Mouse (Mus musculus): ENCODE results near the gene Opn4. TPM values are rescaled to one million over a fixed set of nuclear protein-coding genes. Genes with fewer than 3 reads are reported as not detected.

Gene Opn4
- polyA plus RNA-seq, 1 experiment from 2014 or later = not detected

DNA sequence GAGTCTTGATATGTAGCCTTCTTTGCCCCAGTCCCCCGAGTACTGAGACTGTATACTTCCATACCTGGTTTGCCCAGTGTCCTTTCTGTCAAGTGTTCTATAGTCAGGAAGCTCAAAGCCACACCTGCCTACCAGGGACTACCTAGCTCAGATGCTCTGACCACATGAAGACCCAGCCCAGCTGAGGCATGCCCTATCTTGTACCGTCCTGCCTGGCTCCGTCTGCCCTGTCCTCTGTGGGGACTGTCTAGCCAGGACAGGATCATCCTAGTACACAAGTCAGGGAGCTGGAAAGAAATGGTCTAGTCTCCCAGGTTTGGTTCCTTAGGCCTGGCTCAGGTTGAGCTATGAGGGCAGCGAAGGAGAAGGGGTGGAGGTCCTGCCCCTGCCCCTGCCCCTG lies 31.3 kb downstream of the Opn4 start:
- no peaks in the 10 kb centered on the region for H3K36me3 ChIP-seq
- peaks cover 23% of the 10 kb centered on the region for H3K4me1 ChIP-seq (replicated peaks)
- H3K27ac ChIP-seq = no peak overlapping the region
- 74% methylated on average over 4 of the region's 4 CpGs for WGBS
- H3K9me3 ChIP-seq = no peaks in the 10 kb centered on the region
- DNase-seq (ENCODE audit: low spot score) = no peak
- peaks cover 12% of the 10 kb centered on the region for H3K27me3 ChIP-seq (ENCODE audit: insufficient read depth, poor library complexity, severe bottlenecking)
- no peak overlapping the region for H3K4me3 ChIP-seq

DNA sequence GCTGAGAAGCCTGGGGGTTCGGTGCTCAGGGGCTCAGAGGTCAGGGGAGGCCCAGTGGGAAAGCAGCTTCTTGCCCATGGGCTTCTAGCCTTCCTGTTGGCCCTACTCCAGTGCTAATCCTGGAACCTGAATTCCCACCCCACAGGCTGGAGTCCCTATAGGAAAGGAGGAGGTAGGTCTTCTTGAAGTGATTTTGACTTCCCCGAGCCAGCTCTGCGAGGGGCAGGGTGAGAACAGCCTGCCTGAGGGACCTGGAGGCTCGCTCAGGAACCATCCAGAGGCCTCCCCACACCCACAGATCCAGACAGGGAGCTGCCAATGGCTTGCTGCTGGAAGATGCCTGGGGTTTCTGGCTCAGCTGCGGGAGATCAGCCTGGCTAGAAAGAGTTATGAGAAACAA lies 32.2 kb downstream of the Opn4 start:
- WGBS = 68% methylated on average over 5 of the region's 5 CpGs
- H3K4me1 ChIP-seq (replicated peaks) = peaks cover 19% of the 10 kb centered on the region
- DNase-seq (ENCODE audit: low spot score) = no peak
- H3K4me3 ChIP-seq = no peak overlapping the region
- no peaks in the 10 kb centered on the region for H3K36me3 ChIP-seq
- peaks cover 12% of the 10 kb centered on the region for H3K27me3 ChIP-seq (ENCODE audit: insufficient read depth, poor library complexity, severe bottlenecking)
- no peaks in the 10 kb centered on the region for H3K9me3 ChIP-seq
- H3K27ac ChIP-seq = no peak overlapping the region

DNA sequence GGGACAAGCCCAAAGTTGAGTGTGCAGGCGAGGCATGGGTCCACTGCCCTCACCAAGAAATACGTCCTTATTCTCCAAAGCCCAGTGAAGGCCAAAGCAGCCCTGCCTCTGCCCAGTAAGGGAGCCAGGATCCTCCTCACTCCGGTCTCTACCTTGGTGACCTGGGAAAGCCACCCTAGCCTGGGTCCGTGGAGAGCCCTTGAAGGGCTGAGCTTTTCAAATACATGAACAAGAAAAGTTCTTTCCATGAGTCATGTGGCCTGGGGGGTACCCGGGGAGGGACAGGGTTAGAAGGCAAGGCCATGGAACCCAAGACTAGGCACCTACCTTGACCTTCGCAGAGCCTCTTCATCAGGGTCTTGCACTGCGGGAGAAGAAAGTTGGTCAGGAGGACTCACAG lies 33.4 kb downstream of the Opn4 start:
- 92% methylated on average over 7 of the region's 7 CpGs for WGBS
- Histone ChIP-seq H3K27me3 (ENCODE audit: insufficient read depth, poor library complexity, severe bottlenecking) (peaks cover 12% of the 10 kb centered on the region), H3K27ac (no peak overlapping the region), H3K4me1 (replicated peaks) (peaks cover 19% of the 10 kb centered on the region), H3K36me3 (no peaks in the 10 kb centered on the region), H3K4me3 (no peak overlapping the region), H3K9me3 (no peaks in the 10 kb centered on the region)
- DNase-seq (ENCODE audit: low spot score) = no peak

DNA sequence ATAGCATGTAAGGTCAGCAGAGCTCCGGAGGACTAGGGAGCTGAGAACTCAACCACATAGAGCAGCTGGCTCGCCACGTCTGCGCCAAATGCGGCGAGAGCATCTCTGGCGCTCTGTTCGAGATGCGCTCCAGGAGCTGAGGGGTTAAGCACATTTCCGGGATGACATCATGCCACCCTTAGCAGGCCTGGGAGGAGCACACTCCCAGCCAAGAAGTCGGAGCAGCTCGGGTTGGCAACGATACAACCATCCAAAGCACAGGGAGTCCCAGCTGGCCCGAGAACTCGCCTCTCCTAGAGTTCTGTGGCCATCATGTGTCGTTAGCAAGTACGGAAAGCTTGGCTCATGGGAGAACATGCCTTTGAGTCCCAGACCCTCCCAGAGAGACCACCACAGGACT lies 34.2 kb downstream of the Opn4 start:
- no peaks in the 10 kb centered on the region for H3K9me3 ChIP-seq
- peaks cover 12% of the 10 kb centered on the region for H3K27me3 ChIP-seq (ENCODE audit: insufficient read depth, poor library complexity, severe bottlenecking)
- DNase-seq (ENCODE audit: low spot score) = no peak
- peaks cover 19% of the 10 kb centered on the region for H3K4me1 ChIP-seq (replicated peaks)
- 81% methylated on average over 17 of the region's 17 CpGs for WGBS
- no peaks in the 10 kb centered on the region for H3K36me3 ChIP-seq
- no peak overlapping the region for H3K27ac ChIP-seq
- H3K4me3 ChIP-seq = no peak overlapping the region

DNA sequence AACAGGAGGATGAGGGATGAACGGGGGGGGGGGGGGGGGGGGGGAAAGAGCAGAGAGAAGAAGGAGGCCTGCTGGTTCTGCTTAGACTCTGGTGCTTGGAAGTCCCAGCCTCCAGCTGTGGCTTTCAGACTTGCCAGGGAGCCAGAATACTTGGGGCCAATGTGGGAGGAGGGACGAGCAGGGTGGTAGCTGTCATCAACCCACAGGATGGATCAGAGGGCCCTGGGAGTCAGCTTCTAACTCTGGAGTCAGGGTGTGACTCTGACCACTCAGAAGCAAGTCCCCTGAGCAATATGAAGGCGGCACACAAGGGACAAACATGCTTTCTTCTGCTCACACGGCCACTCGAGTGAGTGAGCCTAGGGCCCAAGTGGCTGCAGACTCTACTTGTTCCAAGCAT lies 35.3 kb downstream of the Opn4 start:
- Histone ChIP-seq H3K4me1 (replicated peaks) (peaks cover 15% of the 10 kb centered on the region), H3K27ac (no peak overlapping the region), H3K36me3 (no peaks in the 10 kb centered on the region), H3K9me3 (no peaks in the 10 kb centered on the region), H3K4me3 (no peak overlapping the region), H3K27me3 (ENCODE audit: insufficient read depth, poor library complexity, severe bottlenecking) (peaks cover 11% of the 10 kb centered on the region)
- no peak for DNase-seq (ENCODE audit: low spot score)
- 67% methylated on average over 5 of the region's 5 CpGs for WGBS

DNA sequence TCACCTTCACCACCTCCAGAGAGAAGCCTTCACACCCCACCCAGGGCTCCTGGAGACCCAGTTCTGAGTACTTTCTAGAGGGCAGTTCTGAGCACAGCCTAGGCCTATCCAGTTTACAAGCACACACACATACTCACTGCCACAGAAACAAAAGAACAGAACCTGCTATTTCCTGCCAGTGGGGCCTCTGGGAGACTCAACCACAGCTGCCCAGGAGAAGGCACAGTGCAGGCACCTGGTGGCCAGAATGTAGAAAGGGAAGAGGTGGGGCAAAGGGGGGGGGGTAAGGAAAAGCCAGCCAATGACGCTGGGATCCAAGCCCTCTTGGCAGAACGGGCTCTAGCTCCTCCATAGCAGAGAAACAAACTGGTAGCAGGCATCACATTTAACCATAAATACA lies 37.5 kb downstream of the Opn4 start:
- H3K4me3 ChIP-seq = no peak overlapping the region
- H3K4me1 ChIP-seq (replicated peaks) = peaks cover under 1% of the 10 kb centered on the region; the same call in 1 of the 2 replicates
- no peaks in the 10 kb centered on the region for H3K36me3 ChIP-seq
- no peak for DNase-seq (ENCODE audit: low spot score)
- H3K9me3 ChIP-seq = no peaks in the 10 kb centered on the region
- WGBS = 30% methylated on average over 2 of the region's 2 CpGs
- H3K27ac ChIP-seq = no peak overlapping the region
- no peaks in the 10 kb centered on the region; the same call in 1 of the 2 replicates for H3K27me3 ChIP-seq (ENCODE audit: insufficient read depth, poor library complexity, severe bottlenecking)

DNA sequence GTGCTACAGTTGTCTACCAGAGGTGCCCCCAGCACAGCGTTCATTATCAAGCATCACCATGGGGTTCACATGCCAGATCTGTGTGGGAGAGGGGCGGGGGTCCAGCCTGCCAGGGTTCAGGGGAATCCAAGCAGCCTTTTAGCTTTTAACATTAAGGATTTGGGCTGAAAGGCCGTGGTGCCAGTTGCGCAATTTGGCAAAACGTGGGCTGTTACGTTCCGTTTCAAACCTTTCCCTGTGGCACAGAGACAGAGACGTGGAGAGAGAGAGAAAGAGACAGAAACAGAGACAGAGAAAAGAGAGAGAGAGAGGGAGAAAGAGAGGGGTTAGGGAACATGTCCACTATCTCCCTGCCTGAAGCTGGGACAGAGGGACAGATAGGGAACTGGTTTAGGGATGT lies 38.3 kb downstream of the Opn4 start:
- Histone ChIP-seq H3K4me1 (replicated peaks) (no peaks in the 10 kb centered on the region), H3K9me3 (no peaks in the 10 kb centered on the region), H3K4me3 (no peak overlapping the region), H3K27me3 (ENCODE audit: insufficient read depth, poor library complexity, severe bottlenecking) (no peaks in the 10 kb centered on the region; the same call in 1 of the 2 replicates), H3K36me3 (no peaks in the 10 kb centered on the region), H3K27ac (no peak overlapping the region)
- DNase-seq (ENCODE audit: low spot score) = no peak
- 92% methylated on average over 8 of the region's 8 CpGs for WGBS

DNA sequence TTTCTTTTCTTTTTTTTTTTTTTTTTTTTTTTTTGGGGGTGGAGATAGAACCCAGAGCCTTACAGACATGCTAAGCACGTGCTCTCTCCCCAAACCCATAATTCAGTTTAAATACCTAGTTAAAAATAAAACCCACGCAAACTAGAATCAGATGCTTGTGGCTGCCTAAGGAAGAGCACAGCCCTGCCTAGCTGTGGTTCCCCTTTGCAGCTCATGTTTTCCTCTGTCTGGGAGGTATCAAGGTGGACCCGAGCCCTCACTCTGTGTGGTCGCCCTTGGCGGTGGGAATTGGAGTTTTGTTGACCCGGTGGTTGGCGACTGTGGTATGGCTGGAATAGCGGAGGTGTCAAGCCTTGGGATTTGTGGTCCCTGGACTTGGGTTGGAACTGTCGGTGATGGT lies 41.0 kb downstream of the Opn4 start:
- H3K4me3 ChIP-seq = no peak overlapping the region
- no peaks in the 10 kb centered on the region for H3K9me3 ChIP-seq
- H3K4me1 ChIP-seq (replicated peaks) = peaks cover 3% of the 10 kb centered on the region; the same call in 1 of the 2 replicates
- no peak overlapping the region for H3K27ac ChIP-seq
- no peak for DNase-seq (ENCODE audit: low spot score)
- H3K27me3 ChIP-seq (ENCODE audit: insufficient read depth, poor library complexity, severe bottlenecking) = no peaks in the 10 kb centered on the region; the same call in 1 of the 2 replicates
- 93% methylated on average over 9 of the region's 9 CpGs for WGBS
- H3K36me3 ChIP-seq = no peaks in the 10 kb centered on the region

DNA sequence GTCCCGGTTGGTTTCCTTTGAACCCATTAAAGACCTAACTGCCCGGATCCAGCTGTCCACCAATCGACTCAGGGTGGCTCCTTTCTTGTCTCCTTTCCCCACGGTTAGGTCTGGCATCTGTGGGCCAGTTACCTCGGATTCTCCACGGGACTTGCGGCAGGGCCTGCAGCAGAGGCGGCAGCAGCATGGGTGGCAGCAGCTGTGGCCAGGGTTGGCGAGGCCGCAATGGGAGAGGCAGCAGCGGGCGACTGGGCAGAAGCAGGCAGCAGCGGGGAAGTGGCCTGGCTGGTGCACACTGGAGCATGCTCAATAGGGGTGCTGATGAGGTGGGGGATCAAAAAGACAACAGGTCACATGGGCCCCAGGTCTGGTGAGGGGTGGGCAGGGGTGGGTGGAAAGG lies 44.7 kb downstream of the Opn4 start:
- DNase-seq (ENCODE audit: low spot score) = no peak

DNA sequence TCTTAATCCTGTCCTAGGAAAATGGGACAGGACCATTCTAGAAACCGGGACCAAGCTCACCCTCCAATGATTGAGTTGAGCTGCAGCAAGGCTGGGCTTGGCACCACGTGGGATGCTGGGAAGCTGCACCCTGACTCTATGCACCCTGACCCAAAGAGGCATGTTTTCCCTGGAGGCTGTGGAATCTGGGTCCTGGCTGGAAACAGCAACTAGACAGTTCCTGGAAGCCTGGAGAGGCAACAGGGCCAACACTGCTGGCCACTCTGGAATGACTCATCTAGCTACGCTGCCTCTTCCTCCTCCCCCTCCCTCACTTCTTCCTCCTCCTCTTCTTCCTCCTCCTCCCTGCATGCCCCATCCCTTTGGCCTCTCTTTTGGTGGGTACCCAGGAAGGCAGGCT lies 45.9 kb downstream of the Opn4 start:
- no peak overlapping the region for H3K27ac ChIP-seq
- peaks cover 8% of the 10 kb centered on the region; the same call in 1 of the 2 replicates for H3K4me1 ChIP-seq (replicated peaks)
- no peaks in the 10 kb centered on the region for H3K9me3 ChIP-seq
- no peaks in the 10 kb centered on the region for H3K36me3 ChIP-seq
- H3K27me3 ChIP-seq (ENCODE audit: insufficient read depth, poor library complexity, severe bottlenecking) = no peaks in the 10 kb centered on the region
- H3K4me3 ChIP-seq = no peak overlapping the region
- 74% methylated on average over 3 of the region's 3 CpGs for WGBS
- no peak for DNase-seq (ENCODE audit: low spot score)

More for the DNA sequence above, 44.7 kb downstream of the Opn4 start:
- WGBS = 72% methylated on average over 13 of the region's 13 CpGs
- Histone ChIP-seq H3K36me3 (no peaks in the 10 kb centered on the region), H3K27ac (0 out of 2 replicates have a peak overlapping the region, but pooled peaks have one; percentile 41), H3K9me3 (no peaks in the 10 kb centered on the region), H3K4me1 (replicated peaks) (peaks cover 3% of the 10 kb centered on the region; the same call in 1 of the 2 replicates), H3K27me3 (ENCODE audit: insufficient read depth, poor library complexity, severe bottlenecking) (no peaks in the 10 kb centered on the region; the same call in 1 of the 2 replicates), H3K4me3 (no peak overlapping the region)

DNA sequence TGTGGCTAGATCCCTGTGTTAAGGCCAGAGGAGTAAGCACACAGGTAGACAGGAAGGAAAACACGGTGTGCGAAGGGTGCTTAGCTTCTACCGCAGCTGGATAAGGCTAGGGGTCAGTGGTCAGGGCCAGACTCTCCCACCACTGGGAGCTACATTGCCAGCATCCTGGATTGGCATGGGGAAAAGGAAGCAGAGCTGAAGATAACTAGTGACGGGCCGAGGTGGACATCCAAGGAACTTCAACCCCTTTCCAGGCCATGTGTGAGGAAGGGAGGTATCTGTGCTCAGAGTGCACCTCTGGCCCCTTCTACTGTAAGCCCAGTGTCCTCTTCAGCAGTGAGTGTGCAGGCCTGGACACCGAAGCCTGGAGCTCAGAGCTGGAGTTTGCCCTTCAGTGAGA lies 46.5 kb downstream of the Opn4 start:
- Histone ChIP-seq H3K27ac (no peak overlapping the region), H3K27me3 (ENCODE audit: insufficient read depth, poor library complexity, severe bottlenecking) (no peaks in the 10 kb centered on the region), H3K36me3 (no peaks in the 10 kb centered on the region), H3K9me3 (no peaks in the 10 kb centered on the region), H3K4me3 (no peak overlapping the region), H3K4me1 (replicated peaks) (peaks cover 13% of the 10 kb centered on the region; the same call in 1 of the 2 replicates)
- 89% methylated on average over 6 of the region's 6 CpGs for WGBS
- DNase-seq (ENCODE audit: low spot score) = no peak

DNA sequence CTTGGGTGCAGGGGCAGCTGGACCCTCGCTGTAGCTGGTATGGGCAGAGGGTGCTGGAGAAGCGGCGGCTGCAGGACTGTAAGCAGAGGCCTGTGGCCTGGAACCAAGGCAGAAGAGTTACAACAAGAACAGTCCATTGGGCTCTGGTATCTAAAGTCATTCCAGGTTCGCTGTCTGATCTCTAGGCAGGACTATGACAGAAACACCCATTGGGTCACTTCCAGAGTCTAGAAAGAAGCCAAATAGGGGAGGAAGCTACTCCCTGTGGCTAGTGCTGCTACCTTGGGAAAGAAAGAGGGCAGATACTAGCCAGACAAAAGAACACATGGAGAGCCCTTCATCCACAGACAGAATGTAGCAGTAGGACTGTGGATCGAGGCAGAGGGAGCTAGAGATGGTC lies 47.7 kb downstream of the Opn4 start:
- peaks cover 8% of the 10 kb centered on the region for H3K27me3 ChIP-seq (ENCODE audit: insufficient read depth, poor library complexity, severe bottlenecking)
- H3K9me3 ChIP-seq = no peaks in the 10 kb centered on the region
- no peak overlapping the region for H3K4me3 ChIP-seq
- H3K27ac ChIP-seq = no peak overlapping the region
- no peak for DNase-seq (ENCODE audit: low spot score)
- 90% methylated on average over 5 of the region's 5 CpGs for WGBS
- H3K4me1 ChIP-seq (replicated peaks) = peaks cover 18% of the 10 kb centered on the region; the same call in 1 of the 2 replicates
- H3K36me3 ChIP-seq = no peaks in the 10 kb centered on the region

DNA sequence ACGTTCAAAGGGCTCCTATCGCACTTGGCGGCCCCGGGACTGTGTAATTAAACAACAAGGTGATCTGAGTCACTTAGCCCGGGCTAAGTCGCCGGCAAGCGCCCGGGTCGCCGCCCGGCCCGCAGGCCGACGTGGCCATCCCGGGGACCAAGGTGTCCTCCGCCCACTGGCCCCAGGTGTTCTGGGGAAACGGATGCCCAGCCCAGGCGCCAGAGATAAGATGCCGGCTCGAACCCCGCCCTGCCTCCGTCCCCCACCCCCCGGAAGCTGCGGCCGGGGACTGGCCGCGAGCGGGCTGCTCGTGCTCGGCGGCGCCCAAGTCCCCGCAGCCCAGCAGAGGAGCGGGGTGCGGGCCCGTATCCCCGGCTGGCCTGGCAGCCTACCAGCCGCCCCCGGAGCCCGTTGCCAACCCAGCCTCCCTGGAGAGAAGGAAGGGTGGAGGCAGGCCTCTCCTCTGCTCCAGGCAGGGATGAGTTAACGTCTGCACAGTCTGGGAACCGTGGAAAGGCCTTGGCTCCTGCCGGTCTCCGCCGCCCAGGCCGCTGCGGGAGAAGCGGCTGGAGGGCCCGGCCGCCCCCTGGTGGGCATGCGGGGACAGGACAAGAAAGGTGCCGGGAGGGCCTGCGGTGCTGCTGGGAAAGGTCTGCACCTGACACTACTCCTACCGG lies 50.8 kb downstream of the Opn4 start:
- Histone ChIP-seq H3K4me1 (replicated peaks) (peaks cover 15% of the 10 kb centered on the region; the same call in 1 of the 2 replicates), H3K27me3 (ENCODE audit: insufficient read depth, poor library complexity, severe bottlenecking) (peaks cover 37% of the 10 kb centered on the region), H3K27ac (peak overlapping the region; percentile 93), H3K9me3 (no peaks in the 10 kb centered on the region), H3K4me3 (peak overlapping the region; percentile 77), H3K36me3 (no peaks in the 10 kb centered on the region)
- peak; percentile 90 for DNase-seq (ENCODE audit: low spot score)
- under 1% methylated on average over 55 of the region's 55 CpGs for WGBS

All from hindbrain, embryonic 10.5 days (tissue).